Mouse (Mus musculus): ENCODE results near the gene Lin7c.

- TF ChIP-seq POLR2AphosphoS2 (IDR thresholded peaks at IDR 0.05; ENCODE audit: insufficient read length, low read depth) (no peak), POLR2A (IDR thresholded peaks at IDR 0.05; ENCODE audit: insufficient read length, low read depth) (no peak), SRF (IDR thresholded peaks at IDR 0.05; ENCODE audit: control insufficient read depth, insufficient read length, low read depth) (no peak), MYOD1 (IDR thresholded peaks at IDR 0.05; ENCODE audit: control insufficient read depth in 1 of 3, insufficient read length in 2 of 3, low read depth in 2 of 3) (no peak), TCF12 (IDR thresholded peaks at IDR 0.05; ENCODE audit: insufficient read depth, poor library complexity, severe bottlenecking) (no peak)
Observed at GRCm38 (mm10) chr2:109933151-109933550, 42.5 kb downstream of the Lin7c start.

Data from myocyte (in vitro differentiated cells).